Mouse (Mus musculus): Measurements from ENCODE around the gene Il2rg.

Gene Il2rg

GRCm38 (mm10) chrX:101268025-101268754 lies at the start of gene Il2rg:
Gene Il2rg, minus strand, starts transcription at chrX:101268255.
- DNase-seq = no peak

GRCm38 (mm10) chrX:101313625-101314359 lies 45.7 kb upstream of the Il2rg start:
- DNase-seq = no peak

GRCm38 (mm10) chrX:101309299-101309698 lies 41.2 kb upstream of the Il2rg start:
- no peak for DNase-seq

GRCm38 (mm10) chrX:101304646-101305045 lies 36.6 kb upstream of the Il2rg start:
- no peak for DNase-seq

GRCm38 (mm10) chrX:101301654-101302053 lies 33.6 kb upstream of the Il2rg start:
- no peak for DNase-seq

- no peak for DNase-seq
Measured at GRCm38 (mm10) chrX:101300427-101301030, 32.5 kb upstream of the Il2rg start.

GRCm38 (mm10) chrX:101299473-101300426 lies 31.7 kb upstream of the Il2rg start:
- DNase-seq = no peak

GRCm38 (mm10) chrX:101299055-101299454 lies 31.0 kb upstream of the Il2rg start, which contains the start of gene Nlgn3:
Gene Nlgn3, plus strand, starts transcription at chrX:101299168.
- DNase-seq = no peak

- DNase-seq = no peak
Measured at GRCm38 (mm10) chrX:101290111-101290510, 22.1 kb upstream of the Il2rg start.

- no peak for DNase-seq
Measured at GRCm38 (mm10) chrX:101289037-101289436, 21.0 kb upstream of the Il2rg start.

- no peak for DNase-seq
Measured at GRCm38 (mm10) chrX:101288432-101288831, 20.4 kb upstream of the Il2rg start.

- no peak for DNase-seq
Measured at GRCm38 (mm10) chrX:101287543-101287942, 19.5 kb upstream of the Il2rg start.

GRCm38 (mm10) chrX:101285953-101286670 lies 18.1 kb upstream of the Il2rg start:
- no peak for DNase-seq

- DNase-seq = peak; percentile 46
Measured at GRCm38 (mm10) chrX:101285534-101285933, 17.5 kb upstream of the Il2rg start.

GRCm38 (mm10) chrX:101282813-101283212 lies 14.8 kb upstream of the Il2rg start:
- DNase-seq = no peak

- DNase-seq = peak; percentile 93
Measured at GRCm38 (mm10) chrX:101273875-101274738, 6.1 kb upstream of the Il2rg start, which contains the start of gene Med12. Gene Med12, plus strand, starts transcription at chrX:101274030.

- no peak for DNase-seq
Measured at GRCm38 (mm10) chrX:101273410-101273809, 5.4 kb upstream of the Il2rg start.

GRCm38 (mm10) chrX:101268755-101269124 lies 685 bp upstream of the Il2rg start, which contains the start of gene Gm20489:
Gene Gm20489, minus strand, starts transcription at chrX:101269023.
- DNase-seq = no peak

- DNase-seq = no peak
Measured at GRCm38 (mm10) chrX:101266631-101267030, 1.4 kb downstream of the Il2rg start.

- no peak for DNase-seq
Measured at GRCm38 (mm10) chrX:101263892-101264291, 4.2 kb downstream of the Il2rg start, which contains the start of gene Gm614. Gene Gm614, minus strand, starts transcription at chrX:101263992.
